Mouse (Mus musculus) MEL (cell line): ENCODE measurements around the gene Spred1. TPM values are rescaled to one million over a fixed set of nuclear protein-coding genes. Genes with fewer than 3 reads are reported as not detected.

ENCODE experiments used
- DNase-seq: peaks from one replicate; pipeline ENCODE4 v3.0.0; 2011; ENCODE audit warnings: low read depth, low spot score
- H3K27ac ChIP-seq: 2 replicates; pipeline ENCODE4 v1.5.1; 2012; ENCODE audit warnings: low read depth, mild to moderate bottlenecking, control low read depth, low read length, moderate library complexity; ENCODE audit not compliant: control insufficient read depth
- H3K27me3 ChIP-seq, 2 experiments: fragments of 150-350 bp in 1 of 2; sonication (generic) in 1 of 2; 2 replicates each; pipeline ENCODE4 v1.6.1; 2012; ENCODE audit warnings: low read length in 2 of 2, mild to moderate bottlenecking in 2 of 2, improper control_type of control experiment in 1 of 2, moderate library complexity in 1 of 2; ENCODE audit not compliant: insufficient read depth in 2 of 2, control insufficient read depth in 1 of 2
- H3K36me3 ChIP-seq, 2 experiments: 2 replicates each; pipeline ENCODE4 v1.6.1; 2012 to 2014; ENCODE audit warnings: low read length in 2 of 2, improper control_type of control experiment in 1 of 2, inconsistent platforms in 1 of 2, mild to moderate bottlenecking in 1 of 2; ENCODE audit not compliant: insufficient read depth in 2 of 2, control insufficient read depth in 1 of 2
- H3K4me1 ChIP-seq, 2 experiments: fragments of 150-350 bp in 1 of 2; sonication (generic) in 1 of 2; 2 replicates each; pipeline ENCODE4 v1.6.1; 2012; ENCODE audit warnings: low read length in 2 of 2, improper control_type of control experiment in 1 of 2, mild to moderate bottlenecking in 1 of 2; ENCODE audit not compliant: insufficient read depth in 2 of 2, control insufficient read depth in 1 of 2
- H3K4me3 ChIP-seq, 2 experiments: fragments of 150-350 bp in 1 of 2; sonication (generic) in 1 of 2; 2 replicates each; pipeline ENCODE4 v1.5.1; 2012; ENCODE audit warnings: low read depth in 2 of 2, low read length in 2 of 2, mild to moderate bottlenecking in 2 of 2, moderate library complexity in 2 of 2, control low read depth in 1 of 2, improper control_type of control experiment in 1 of 2; ENCODE audit not compliant: control insufficient read depth in 1 of 2, insufficient read depth in 1 of 2
- H3K79me2 ChIP-seq: 2 replicates; pipeline ENCODE4 v1.6.1; 2012; ENCODE audit warnings: mild to moderate bottlenecking, low read length, moderate library complexity; ENCODE audit not compliant: control insufficient read depth, poor library complexity, insufficient read depth
- H3K9ac ChIP-seq: 2 replicates; pipeline ENCODE4 v1.6.1; 2012; ENCODE audit warnings: low read depth, mild to moderate bottlenecking, control low read depth, low read length, moderate library complexity; ENCODE audit not compliant: control insufficient read depth, poor library complexity, severe bottlenecking
- H3K9me3 ChIP-seq: fragments of 150-350 bp; sonication (generic); replicated peaks from 2 replicates; pipeline ENCODE4 v1.6.1; 2012; ENCODE audit warnings: mild to moderate bottlenecking, low read length, improper control_type of control experiment, moderate library complexity; ENCODE audit not compliant: insufficient read depth
- BHLHE40 ChIP-seq: IDR thresholded peaks from 2 replicates; pipeline ENCODE4 v1.6.1; 2012; ENCODE audit warnings: low read depth, mild to moderate bottlenecking, inconsistent platforms, low read length, improper control_type of control experiment, borderline replicate concordance
- CTCF ChIP-seq, 3 experiments: IDR thresholded peaks in 2 of 3; conservative IDR thresholded peaks in 1 of 3; 2 replicates each; pipeline ENCODE4 v1.5.1; 2011 to 2012; ENCODE audit warnings: low read length in 3 of 3, low read depth in 2 of 3, mild to moderate bottlenecking in 2 of 3, improper control_type of control experiment in 1 of 3, inconsistent platforms in 1 of 3, mixed read lengths in 1 of 3, moderate library complexity in 1 of 3; ENCODE audit not compliant: control insufficient read depth in 1 of 3, insufficient read depth in 1 of 3, poor library complexity in 1 of 3, severe bottlenecking in 1 of 3
- EP300 ChIP-seq, 2 experiments: IDR thresholded peaks; 2 replicates each; pipeline ENCODE4 v1.6.1; 2011; ENCODE audit warnings: improper control_type of control experiment in 2 of 2, low read length in 2 of 2, low read depth in 1 of 2, mild to moderate bottlenecking in 1 of 2
- GABPA ChIP-seq: IDR thresholded peaks from 2 replicates; pipeline ENCODE4 v1.6.1; 2012; ENCODE audit warnings: low read depth, mild to moderate bottlenecking, inconsistent platforms, low read length, improper control_type of control experiment, moderate library complexity
- GATA1 ChIP-seq: IDR thresholded peaks from 2 replicates; pipeline ENCODE4 v1.6.1; 2011; ENCODE audit warnings: low read depth, low read length, improper control_type of control experiment
- MAZ ChIP-seq: IDR thresholded peaks from 2 replicates; pipeline ENCODE4 v1.6.1; 2012; ENCODE audit warnings: low read depth, mild to moderate bottlenecking, inconsistent platforms, low read length, improper control_type of control experiment
- MXI1 ChIP-seq: IDR thresholded peaks from 2 replicates; pipeline ENCODE4 v1.6.1; 2011; ENCODE audit warnings: mild to moderate bottlenecking, low read depth, low read length, improper control_type of control experiment
- NELFE ChIP-seq: IDR thresholded peaks from 2 replicates; pipeline ENCODE4 v1.6.1; 2011; ENCODE audit warnings: low read depth, low read length, improper control_type of control experiment
- NRF1 ChIP-seq: IDR thresholded peaks from 2 replicates; pipeline ENCODE4 v1.6.1; 2014; ENCODE audit warnings: low read depth, mild to moderate bottlenecking, inconsistent platforms, low read length, improper control_type of control experiment, moderate library complexity; ENCODE audit not compliant: poor library complexity, insufficient read depth, severe bottlenecking
- RAD21 ChIP-seq: IDR thresholded peaks from 2 replicates; pipeline ENCODE4 v1.6.1; 2011; ENCODE audit warnings: mild to moderate bottlenecking, low read depth, low read length, improper control_type of control experiment
- SMC3 ChIP-seq: IDR thresholded peaks from 2 replicates; pipeline ENCODE4 v1.6.1; 2011; ENCODE audit warnings: low read depth, low read length, improper control_type of control experiment
- TAL1 ChIP-seq: IDR thresholded peaks from 2 replicates; pipeline ENCODE4 v1.6.1; 2012; ENCODE audit warnings: mild to moderate bottlenecking, inconsistent platforms, low read length, moderate library complexity, mixed read lengths
- TBP ChIP-seq: IDR thresholded peaks from 2 replicates; pipeline ENCODE4 v1.8.0; 2011; ENCODE audit warnings: low read depth, low read length, improper control_type of control experiment
- TCF12 ChIP-seq: IDR thresholded peaks from 2 replicates; pipeline ENCODE4 v1.6.1; 2014; ENCODE audit warnings: low read depth, mild to moderate bottlenecking, inconsistent platforms, low read length, improper control_type of control experiment, moderate library complexity
- ZC3H11A ChIP-seq: IDR thresholded peaks from 2 replicates; pipeline ENCODE4 v1.6.1; 2012; ENCODE audit warnings: low read depth, mild to moderate bottlenecking, inconsistent platforms, low read length, improper control_type of control experiment
- polyA plus RNA-seq, 2 experiments: library from polyadenylated mRNA; stranded (reverse) in 1 of 2; unstranded in 1 of 2; fragments of >175 nt in 1 of 2; fragments of >200 nt in 1 of 2; gene quantifications; 2 replicates each; pipeline versions ENCODE4 v1.2.1 to v1.2.4; 2012; ENCODE audit warnings: low replicate concordance in 2 of 2, low read depth in 1 of 2; ENCODE audit not compliant: insufficient read length in 2 of 2, insufficient read depth in 1 of 2, missing spikeins in 1 of 2
- total RNA-seq: library from RNA; depleted of rRNA; stranded (reverse); fragments of 300-350 nt; gene quantifications from 2 replicates; pipeline ENCODE4 v1.2.3, GENCODE M21; 2012

Spred1 gene
- total and polyA plus RNA-seq, 3 experiments, result 14.3 to 19.9 TPM; not detected in 1

DNA sequence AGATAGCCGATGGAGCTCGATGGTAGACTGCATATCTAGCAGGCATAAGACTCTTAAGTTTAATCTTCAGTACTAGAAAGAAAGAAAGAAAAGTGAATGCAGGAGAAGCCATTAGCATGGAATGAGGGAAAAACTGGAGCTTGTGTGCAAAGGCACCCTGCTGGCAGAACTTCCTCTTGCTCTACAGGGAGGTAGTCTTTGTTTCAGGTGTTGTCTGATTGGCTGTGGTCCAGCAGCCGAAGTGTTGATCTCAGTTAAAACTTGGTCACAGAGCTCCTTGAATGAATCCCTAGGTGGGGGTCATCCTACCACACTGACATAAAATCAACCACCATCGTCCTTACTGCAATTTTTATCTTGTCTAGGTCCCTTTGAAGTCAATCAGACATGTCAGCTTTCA lies 55.8 kb downstream of the Spred1 start:
- Histone ChIP-seq H3K9ac (no peak overlapping the region), H3K79me2 (no peaks in the 10 kb centered on the region), H3K27me3 (no peaks in the 10 kb centered on the region), H3K36me3 (peaks cover 9 to 12% of the 10 kb centered on the region in 2 experiments), H3K27ac (no peak overlapping the region), H3K4me1 (peaks cover 6% of the 10 kb centered on the region in 2 experiments; a peak in 3 of 4 replicates), H3K9me3 (no peaks in the 10 kb centered on the region), H3K4me3 (no peak overlapping the region)
- TF ChIP-seq TBP, result no peak
- peak; percentile 40; the same call in 1 of the 2 replicates for TF ChIP-seq GATA1
- no peak for TF ChIP-seq NELFE
- TF ChIP-seq EP300 (IDR thresholded peaks at IDR 0.05; ENCODE audit: low read depth in 1 of 2, low read length in 2 of 2), result peak in 1 of 2 experiments; percentile 26; a peak in 1 of 4 replicates
- 0 out of 2 replicates have a peak, but pooled peaks have one; percentile 17 for TF ChIP-seq MXI1
- DNase-seq, result peak; percentile 65

DNA sequence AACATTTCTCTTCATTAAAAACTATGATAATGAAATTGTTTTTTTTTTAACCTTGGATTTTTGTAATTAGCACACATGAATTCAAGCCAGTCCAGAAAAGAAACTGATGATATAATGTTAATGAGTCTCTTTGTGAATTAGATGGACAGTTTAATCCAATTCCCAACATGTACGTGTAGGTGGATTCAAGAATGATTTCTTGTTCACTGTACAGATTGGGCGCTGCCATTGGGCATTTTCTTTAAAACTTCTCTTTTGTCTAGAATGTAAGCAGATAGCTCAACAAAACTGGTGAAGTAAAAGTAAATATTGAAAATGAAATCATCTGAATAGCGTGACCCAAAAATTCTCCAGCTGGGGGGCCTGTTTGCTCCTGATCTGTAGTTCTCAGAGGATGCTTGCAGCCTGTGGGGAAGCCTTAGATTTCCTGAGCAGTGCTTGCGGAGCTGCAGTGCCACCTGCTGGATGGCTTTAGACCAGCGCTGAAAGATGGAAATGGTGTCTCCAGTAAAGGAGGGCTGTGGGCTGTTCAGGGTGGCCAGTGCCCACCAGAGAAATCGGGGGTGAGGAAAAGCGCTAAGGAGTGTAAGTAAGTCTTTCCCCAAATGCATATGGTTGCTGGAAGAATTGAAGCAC lies 59.2 kb downstream of the Spred1 start:
- Histone ChIP-seq H3K27ac (no peak overlapping the region), H3K79me2 (no peaks in the 10 kb centered on the region), H3K9ac (no peak overlapping the region), H3K36me3 (peaks cover 7 to 10% of the 10 kb centered on the region in 2 experiments), H3K4me3 (no peak overlapping the region), H3K27me3 (no peaks in the 10 kb centered on the region), H3K4me1 (peaks cover 4 to 6% of the 10 kb centered on the region in 2 experiments; a peak in 3 of 4 replicates), H3K9me3 (no peaks in the 10 kb centered on the region)
- DNase-seq, result peak; percentile 74
- peak; percentile 78 for TF ChIP-seq RAD21
- no peak for TF ChIP-seq NRF1
- no peak for TF ChIP-seq TAL1
- TF ChIP-seq GABPA, result no peak
- TF ChIP-seq TCF12, result no peak
- TF ChIP-seq TBP, result no peak
- no peak for TF ChIP-seq MAZ
- peak; percentile 76 to 92 (median 84) for TF ChIP-seq CTCF (IDR thresholded peaks at IDR 0.05 in 2 of 3, conservative IDR thresholded peaks at IDR 0.05 in 1 of 3; ENCODE audit: control insufficient read depth in 1 of 3, insufficient read depth in 1 of 3, low read depth in 2 of 3, low read length in 3 of 3, poor library complexity in 1 of 3, severe bottlenecking in 1 of 3)
- TF ChIP-seq SMC3, result peak; percentile 91
- no peak for TF ChIP-seq BHLHE40
- TF ChIP-seq ZC3H11A, result peak; percentile 73
